Mouse (Mus musculus) heart, postnatal 0 days (tissue): ENCODE results near the gene Hist2h3c1.

Source experiments
- CTCF ChIP-seq: IDR thresholded peaks from 2 replicates; pipeline ENCODE4 v1.5.1; 2016; ENCODE audit warnings: antibody characterized with exemption, control low read depth, low read depth
- EP300 ChIP-seq: IDR thresholded peaks from 2 replicates; pipeline ENCODE4 v1.6.1; 2016; ENCODE audit warnings: antibody characterized with exemption, low read depth

GRCm38 (mm10) chr3:96222774-96223173, 23.7 kb upstream of the Hist2h3c1 start:
- TF ChIP-seq EP300 (no peak), CTCF (no peak)
